Mouse (Mus musculus) G1E (cell line): Measurements from ENCODE around the gene Smr2.
"Not testable (repeated sequence)": the region's sequence is repeated elsewhere in the genome, so short reads cannot be mapped to it uniquely, and the experiment has no call there.

Experiments
- CTCF ChIP-seq: IDR thresholded peaks from 2 replicates; pipeline ENCODE4 v1.5.1; 2012; ENCODE audit warnings: low read depth, low read length, inconsistent platforms, mixed read lengths
- GATA1 ChIP-seq: IDR thresholded peaks from 2 replicates; pipeline ENCODE4 v1.6.1; 2012; ENCODE audit warnings: borderline replicate concordance, low read length, inconsistent platforms, mixed read lengths
- GATA2 ChIP-seq: IDR thresholded peaks from 2 replicates; pipeline ENCODE4 v1.6.1; 2012; ENCODE audit warnings: low read depth, low read length, inconsistent platforms, borderline replicate concordance
- POLR2AphosphoS5 ChIP-seq: IDR thresholded peaks from 2 replicates; pipeline ENCODE4 v1.6.1; 2012; ENCODE audit warnings: low read depth, low read length, inconsistent platforms; ENCODE audit not compliant: insufficient replicate concordance
- TAL1 ChIP-seq: conservative IDR thresholded peaks from 2 replicates; pipeline ENCODE4 v1.6.1; 2012; ENCODE audit warnings: low read depth, low read length, inconsistent platforms, mixed read lengths

DNA sequence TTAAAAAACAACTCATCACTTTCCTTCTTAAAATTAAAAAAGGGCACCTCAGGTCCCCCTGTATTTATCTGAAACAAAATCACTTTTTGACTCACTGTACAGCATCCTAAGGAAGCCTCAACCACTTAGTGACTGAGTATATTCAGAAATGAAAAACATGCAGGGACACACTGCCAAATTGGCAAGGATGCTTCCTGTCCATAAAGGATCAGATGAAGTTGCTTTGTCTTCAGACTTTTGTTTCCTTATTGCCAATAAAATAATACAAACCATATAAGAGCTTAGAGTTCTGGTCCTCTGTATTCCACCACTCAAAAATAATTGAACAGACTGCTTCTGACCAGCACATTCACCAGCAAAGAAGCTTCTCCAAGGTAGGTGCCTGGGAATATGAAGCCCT lies at the start of gene Smr2:
- not testable (repeated sequence) for TF ChIP-seq CTCF, POLR2AphosphoS5, TAL1, GATA2, GATA1
